Mouse (Mus musculus): Measurements from ENCODE around the gene Kmt2a.

The Kmt2a gene

GRCm38 (mm10) chr9:44881221-44881871, at the start of gene Kmt2a:
Kmt2a (minus strand) TSS chr9:44881296.
- CTCF ChIA-PET: no interaction called here

DNA sequence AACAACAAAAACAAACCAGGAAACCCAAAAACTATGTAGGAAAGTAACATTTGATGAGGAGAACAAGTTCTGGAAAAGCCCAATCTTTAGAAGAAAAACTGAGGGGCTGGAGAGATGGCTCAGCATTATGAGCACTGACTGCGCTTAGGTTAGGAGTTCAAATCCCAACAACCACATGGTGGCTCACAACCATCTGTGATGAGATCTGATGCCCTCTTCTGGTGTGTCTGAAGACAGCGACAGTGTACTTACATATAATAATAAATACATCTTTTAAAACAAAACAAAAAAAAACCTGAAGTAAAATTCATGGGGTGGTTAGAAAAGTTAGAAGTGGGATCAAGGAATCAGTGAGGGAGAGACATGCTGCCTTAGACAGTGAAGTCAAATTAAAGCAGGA, 40.4 kb upstream of the Kmt2a start:
- CTCF ChIA-PET: interaction anchor here (0.6 kb wide), 1 partner anchor 53 kb away, joined by 3 read pairs; no protein-coding TSS in a partner anchor

DNA sequence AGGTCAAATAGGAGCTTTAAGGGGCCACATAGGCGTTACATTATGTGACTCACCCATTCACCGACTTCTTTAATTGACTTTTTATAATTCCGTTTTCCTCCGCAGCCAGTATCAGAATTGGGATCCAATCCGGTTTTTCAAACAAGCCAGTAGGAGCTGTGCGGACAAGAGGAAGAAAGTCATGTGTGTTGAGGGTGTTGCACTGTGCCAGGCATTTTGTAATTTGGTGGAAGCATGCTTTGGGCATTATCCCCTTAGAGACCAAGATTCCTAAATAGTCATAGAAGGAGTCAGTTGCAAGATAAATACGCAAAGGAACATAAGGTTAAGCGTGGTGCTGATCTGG, 40.0 kb upstream of the Kmt2a start:
- CTCF ChIA-PET: interaction anchor here (0.6 kb wide), 1 partner anchor 53 kb away, joined by 3 read pairs; no protein-coding TSS in a partner anchor

GRCm38 (mm10) chr9:44920374-44921122, 39.5 kb upstream of the Kmt2a start, which contains the start of gene Atp5l:
Atp5l (minus strand) TSS chr9:44920742.
- CTCF ChIA-PET: interaction anchor here (0.6 kb wide), 1 partner anchor 54 kb away, joined by 3 read pairs; no protein-coding TSS in a partner anchor

DNA sequence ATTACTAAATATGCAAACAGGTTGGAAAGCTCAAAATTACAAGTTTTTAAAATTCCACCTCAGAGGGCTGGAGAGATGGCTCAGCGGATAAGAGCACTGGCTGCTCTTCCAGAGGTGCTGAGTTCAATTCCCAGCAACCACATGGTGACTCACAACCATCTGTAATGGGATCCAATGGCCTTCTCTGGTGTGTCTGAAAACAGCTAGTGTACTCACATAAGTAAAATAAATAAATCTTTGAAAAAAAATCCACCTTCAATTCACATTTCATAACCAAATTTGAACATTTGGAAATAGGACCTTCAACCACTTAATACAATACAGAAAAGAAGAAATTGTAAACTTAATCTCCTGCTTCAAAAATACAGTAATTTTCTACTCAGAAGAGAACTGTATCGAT, 38.5 kb upstream of the Kmt2a start:
- CTCF ChIA-PET: interaction anchor here (1.1 to 1.2 kb wide), 3 partner anchors 12 to 45 kb away, joined by 3 to 5 read pairs (median 3); no protein-coding TSS in a partner anchor

GRCm38 (mm10) chr9:44916196-44916595, 35.1 kb upstream of the Kmt2a start:
- CTCF ChIA-PET: no interaction called here

DNA sequence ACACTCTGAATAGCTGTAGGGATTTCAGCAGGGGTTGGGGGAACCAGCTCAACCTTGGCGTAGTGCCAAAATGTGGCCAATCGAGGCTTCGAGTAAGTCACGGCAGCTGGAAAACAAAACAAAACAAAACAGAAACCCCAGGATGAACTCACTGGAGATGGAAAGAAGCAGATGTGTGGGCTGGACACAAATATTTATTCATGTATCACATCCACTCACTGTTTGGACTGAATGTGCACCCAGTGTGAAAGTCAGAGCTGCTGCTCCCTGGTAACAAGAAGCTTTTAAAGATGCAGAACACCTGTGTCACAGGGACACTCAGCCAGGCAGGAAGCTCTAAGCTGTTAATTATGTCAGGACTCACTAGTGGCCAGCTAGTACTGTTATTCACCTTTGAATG, 33.6 kb upstream of the Kmt2a start:
- CTCF ChIA-PET: interaction anchor here (0.6 to 1.0 kb wide), 2 partner anchors 137 to 139 kb away, joined by 3 to 5 read pairs; no protein-coding TSS in a partner anchor

- CTCF ChIA-PET: no interaction called here
These were observed 30.3 kb upstream of the Kmt2a start for GRCm38 (mm10) chr9:44911365-44911764.

DNA sequence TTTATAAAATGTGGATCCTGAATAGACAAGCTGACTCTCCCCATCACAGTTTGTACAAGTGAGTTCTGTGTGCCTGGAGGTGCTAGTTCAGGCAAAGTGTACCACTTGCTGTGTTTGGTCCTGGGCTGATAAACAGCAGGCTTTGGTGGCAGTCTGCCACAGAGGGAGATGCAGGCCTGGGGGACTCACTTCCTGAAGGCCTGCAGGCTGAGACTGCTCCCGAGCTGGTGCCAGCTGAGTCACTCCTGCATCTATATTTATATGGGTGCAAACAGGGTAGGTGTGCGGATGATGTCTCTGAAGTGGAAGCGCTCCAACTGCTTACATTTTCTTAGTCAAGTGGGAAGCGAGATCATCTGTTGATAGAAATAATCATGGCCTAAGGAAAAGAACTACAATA, 24.5 kb upstream of the Kmt2a start:
- CTCF ChIA-PET: interaction anchor here (0.5 kb wide), 1 partner anchor 27 kb away, joined by 4 read pairs; no protein-coding TSS in a partner anchor

GRCm38 (mm10) chr9:44904964-44905363, 23.9 kb upstream of the Kmt2a start:
- CTCF ChIA-PET: interaction anchor here (0.6 to 0.7 kb wide), 2 partner anchors 60 to 253 kb away, joined by 3 to 10 read pairs; partner anchors contain the start of gene Ube4a

- CTCF ChIA-PET: interaction anchor here (0.7 kb wide), 1 partner anchor 10 kb away, joined by 18 read pairs; no protein-coding TSS in a partner anchor
These were observed 22.8 kb upstream of the Kmt2a start for GRCm38 (mm10) chr9:44903856-44904255.

- CTCF ChIA-PET: interaction anchor here (0.6 kb wide), 1 partner anchor 235 kb away, joined by 3 read pairs; no protein-coding TSS in a partner anchor
These were observed 19.3 kb upstream of the Kmt2a start for GRCm38 (mm10) chr9:44900402-44900801.

GRCm38 (mm10) chr9:44899716-44900115, 18.6 kb upstream of the Kmt2a start:
- CTCF ChIA-PET: no interaction called here

DNA sequence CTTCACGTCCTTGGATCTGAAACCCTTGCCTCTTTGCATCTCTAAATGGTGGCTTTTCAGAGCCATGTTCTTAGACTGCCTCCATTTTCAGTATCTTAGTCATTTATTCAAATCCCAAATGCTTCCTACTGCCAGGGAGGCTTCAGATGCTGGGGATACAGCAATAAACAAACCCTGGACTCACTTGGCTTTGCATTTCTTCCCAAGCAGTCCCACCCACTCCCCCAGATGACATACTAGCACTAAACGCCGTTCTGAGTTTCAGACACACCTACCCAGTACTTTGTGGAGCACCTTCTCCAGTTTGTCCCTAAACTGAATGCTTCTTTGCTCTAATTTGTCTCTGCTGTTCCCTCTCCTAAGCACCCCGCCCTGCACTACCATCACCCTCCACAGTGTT, 15.9 kb upstream of the Kmt2a start:
- CTCF ChIA-PET: no interaction called here

DNA sequence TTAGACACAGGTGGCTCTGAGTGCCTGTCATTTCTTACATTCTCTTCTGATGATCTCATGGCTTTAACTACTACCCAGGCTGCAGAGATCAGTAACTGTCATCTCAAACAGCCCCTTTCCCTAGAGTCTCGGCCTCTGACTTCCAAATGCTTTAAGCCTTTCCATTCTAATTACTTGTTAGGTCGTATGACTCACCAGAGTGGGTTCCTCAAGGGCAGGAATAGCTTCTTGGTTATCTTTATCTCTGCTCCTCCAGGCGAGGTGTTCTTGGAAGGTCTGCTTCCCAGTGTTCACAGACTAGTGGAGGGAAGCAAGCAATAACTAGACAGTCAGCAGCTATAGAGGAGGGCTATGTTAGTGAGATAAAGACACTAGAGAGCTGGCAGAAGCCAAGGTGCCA, 11.6 kb upstream of the Kmt2a start:
- CTCF ChIA-PET: no interaction called here

DNA sequence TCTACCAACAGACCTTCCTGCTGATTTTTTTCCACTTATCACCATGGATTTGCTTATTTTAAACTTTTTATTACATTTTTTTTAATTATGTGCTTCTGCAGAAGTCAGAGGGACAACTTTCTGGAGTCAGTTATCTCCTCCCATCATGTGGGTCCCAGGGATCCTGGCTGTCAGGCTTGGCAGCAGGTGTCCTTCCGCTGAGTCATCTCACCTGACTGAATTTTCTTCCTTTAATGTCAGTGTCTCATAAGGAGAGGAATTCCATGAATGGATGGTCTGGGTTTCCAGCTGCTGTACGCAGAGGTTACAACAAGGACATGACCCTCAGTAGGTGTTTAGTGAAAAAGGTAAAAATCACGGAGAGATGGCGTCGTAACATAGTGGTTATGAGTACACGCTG, 10.1 kb upstream of the Kmt2a start:
- CTCF ChIA-PET: no interaction called here

DNA sequence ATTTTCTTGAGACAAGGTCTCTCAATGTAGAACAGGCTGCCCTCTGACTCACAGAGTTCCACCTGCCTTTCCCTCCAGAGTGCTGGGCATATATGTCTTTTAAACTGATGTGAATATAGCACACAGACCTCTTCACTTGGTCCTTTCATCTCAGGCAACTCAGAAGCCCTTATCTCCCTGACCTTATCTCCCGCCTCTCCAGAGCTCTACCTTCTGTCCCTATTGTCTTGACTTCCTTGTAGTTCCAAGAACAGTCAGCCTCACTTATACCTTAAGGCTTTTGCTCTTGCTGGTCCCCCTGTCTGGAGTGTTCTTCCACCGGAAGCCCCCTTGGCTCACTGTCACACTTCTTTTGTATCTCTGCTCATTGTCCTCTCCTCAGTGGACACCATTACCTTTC, 9.0 kb upstream of the Kmt2a start:
- CTCF ChIA-PET: no interaction called here

GRCm38 (mm10) chr9:44888114-44888624, 7.1 kb upstream of the Kmt2a start:
- CTCF ChIA-PET: no interaction called here

DNA sequence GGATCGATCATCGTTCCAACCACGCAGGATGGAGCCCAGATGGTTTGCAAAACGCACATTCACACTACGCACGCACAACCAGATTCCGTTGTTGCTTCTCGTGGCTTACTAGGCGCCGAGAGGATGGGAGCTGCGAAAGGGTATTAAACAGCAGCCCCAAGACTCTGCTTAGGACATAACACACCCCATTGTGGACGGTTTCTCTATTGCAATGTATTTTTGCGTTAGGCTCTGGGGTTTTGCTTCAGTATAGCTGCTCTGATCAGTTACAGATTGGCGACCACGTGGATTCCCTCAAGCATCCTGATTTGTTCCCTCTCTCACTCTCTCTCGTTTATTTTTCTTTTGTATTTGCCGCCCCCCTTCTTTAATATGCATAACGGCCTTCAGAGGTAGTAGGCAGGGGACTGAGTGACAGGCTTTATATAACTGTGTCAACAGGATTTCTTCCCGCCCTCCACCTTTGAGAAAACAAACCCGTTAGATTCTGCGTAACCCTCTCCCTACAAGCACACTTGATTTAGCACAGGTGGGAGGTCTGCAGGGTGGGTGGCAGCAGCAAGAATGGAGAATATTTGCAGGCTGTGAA, 2.0 kb upstream of the Kmt2a start:
- CTCF ChIA-PET: no interaction called here

DNA sequence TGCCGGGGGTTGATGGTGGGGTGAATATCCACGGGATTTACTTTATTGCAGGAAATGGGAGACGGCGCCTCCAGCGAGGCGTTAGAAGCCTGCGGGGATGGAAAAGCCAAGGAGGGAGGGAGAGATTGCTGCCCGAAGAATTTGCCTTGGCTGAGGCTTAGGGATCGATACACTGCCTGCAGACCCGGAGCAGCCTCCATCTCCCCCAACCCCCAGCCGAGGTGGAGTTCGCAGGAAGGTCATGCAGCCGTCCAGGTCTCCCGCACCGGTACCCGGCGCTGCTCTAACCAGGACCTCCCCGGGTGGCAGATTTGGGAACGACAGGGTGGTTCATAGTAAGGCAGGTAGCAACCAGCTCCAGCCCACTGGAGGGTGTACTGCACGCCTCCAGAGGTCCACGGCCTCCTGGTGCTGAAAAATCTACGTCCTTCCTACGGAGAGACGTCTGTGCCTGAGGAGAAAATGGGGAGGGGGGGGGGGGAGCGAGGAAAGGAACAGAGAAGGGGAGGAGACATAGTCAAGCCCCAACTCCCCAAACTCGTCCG, 1.4 kb upstream of the Kmt2a start:
- CTCF ChIA-PET: no interaction called here

GRCm38 (mm10) chr9:44881941-44882435, 892 bp upstream of the Kmt2a start:
- CTCF ChIA-PET: no interaction called here
